Mouse (Mus musculus) urinary bladder, postnatal 14 days (tissue): ENCODE results near the gene Gapdh.
"Not testable (repeated sequence)": the region's sequence is repeated elsewhere in the genome, so short reads cannot be mapped to it uniquely, and the experiment has no call there.

Experiments
- DNase-seq: peaks from one replicate; pipeline ENCODE4 v3.0.0; 2021; ENCODE audit warnings: low spot score

Gapdh gene

DNA sequence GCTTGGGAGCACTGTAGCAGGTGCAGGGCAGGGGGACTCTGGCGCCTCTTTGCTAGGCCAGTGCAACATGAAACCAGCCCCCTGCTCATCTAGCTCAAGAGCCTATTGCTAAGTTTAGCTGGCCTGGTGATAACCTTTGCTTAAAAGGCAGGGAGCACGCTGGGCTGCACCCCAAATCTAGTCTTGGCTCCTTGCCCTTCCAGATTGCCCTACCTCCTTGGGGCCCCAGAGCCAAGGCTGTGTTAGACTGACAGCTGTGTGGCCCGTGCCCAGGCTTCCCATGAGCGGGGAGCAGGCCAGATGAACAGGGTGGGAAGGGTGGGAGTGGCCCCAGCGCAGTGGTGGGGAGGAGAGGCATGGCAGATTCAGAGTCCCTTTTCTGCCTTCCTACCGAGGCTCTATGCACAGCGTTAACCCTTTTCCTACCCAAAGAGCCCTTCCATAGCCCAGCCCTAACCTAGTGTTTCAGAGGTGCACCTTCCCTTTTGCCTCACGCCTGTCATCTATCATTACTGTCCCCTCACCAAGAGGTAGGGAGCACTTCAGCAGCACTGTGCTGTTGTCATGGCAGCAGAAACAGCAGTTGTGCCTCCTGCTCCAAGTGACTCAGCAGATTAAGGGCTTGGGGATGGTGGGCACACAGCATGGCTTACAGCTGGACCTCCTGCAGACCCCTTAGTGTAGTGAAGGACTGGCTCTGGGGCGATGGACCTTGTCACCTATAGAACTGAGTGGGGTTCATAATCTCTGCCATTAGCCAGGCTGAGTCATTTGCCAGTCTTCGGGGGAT is 789 bp upstream of the Gapdh start:
- DNase-seq: peak; percentile 23

DNA sequence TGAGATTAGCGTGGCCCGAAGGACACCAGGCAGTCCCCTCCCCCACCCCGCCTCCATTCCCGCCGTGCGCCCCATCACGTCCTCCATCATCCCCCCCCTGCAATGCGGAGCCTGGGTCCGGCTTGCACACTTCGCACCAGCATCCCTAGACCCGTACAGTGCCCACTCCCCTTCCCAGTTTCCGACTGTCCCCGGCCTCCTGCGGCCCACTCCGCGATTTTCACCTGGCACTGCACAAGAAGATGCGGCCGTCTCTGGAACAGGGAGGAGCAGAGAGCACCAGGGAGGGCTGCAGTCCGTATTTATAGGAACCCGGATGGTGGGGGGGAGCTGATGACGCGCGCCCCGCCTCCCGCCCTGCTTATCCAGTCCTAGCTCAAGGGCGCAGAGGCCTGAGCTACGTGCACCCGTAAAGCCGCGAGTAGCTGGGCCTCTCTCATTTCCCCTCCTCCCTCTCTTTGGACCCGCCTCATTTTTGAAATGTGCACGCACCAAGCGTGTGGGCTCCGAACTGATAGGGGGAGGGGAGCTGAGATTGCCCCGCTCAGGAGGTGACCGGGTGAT is 857 bp downstream of the Gapdh start:
- peak; percentile 98 for DNase-seq

DNA sequence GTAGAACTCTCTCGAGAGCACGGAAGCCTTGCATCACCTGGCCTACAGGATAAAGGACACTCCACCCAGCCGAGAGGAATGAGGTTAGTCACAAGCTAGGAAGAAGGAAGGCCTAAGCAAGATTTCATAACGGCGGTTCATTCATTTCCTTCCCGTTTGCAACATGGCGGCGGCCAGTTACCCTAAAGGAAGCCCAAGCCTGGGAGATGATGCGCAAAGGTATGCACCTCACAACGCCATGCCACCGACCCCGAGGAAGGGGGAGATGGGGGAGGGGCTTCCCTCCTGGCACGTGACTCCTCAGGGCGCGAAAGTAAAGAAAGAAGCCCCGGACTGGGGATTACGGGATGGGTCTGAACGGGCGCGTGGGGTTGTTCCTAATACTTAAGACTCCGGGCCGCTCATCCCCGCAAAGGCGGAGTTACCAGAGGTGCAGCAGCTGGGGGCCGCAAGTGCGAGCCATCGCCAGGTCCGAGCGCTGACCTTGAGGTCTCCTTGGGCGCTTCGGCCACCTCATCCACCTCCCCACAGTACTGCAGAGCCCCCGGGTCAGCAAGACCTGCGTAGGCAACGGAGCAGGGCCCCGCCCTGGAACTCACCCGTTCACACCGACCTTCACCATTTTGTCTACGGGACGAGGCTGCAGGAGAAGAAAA is 1.5 kb downstream of the Gapdh start:
- DNase-seq: peak; percentile 45

DNA sequence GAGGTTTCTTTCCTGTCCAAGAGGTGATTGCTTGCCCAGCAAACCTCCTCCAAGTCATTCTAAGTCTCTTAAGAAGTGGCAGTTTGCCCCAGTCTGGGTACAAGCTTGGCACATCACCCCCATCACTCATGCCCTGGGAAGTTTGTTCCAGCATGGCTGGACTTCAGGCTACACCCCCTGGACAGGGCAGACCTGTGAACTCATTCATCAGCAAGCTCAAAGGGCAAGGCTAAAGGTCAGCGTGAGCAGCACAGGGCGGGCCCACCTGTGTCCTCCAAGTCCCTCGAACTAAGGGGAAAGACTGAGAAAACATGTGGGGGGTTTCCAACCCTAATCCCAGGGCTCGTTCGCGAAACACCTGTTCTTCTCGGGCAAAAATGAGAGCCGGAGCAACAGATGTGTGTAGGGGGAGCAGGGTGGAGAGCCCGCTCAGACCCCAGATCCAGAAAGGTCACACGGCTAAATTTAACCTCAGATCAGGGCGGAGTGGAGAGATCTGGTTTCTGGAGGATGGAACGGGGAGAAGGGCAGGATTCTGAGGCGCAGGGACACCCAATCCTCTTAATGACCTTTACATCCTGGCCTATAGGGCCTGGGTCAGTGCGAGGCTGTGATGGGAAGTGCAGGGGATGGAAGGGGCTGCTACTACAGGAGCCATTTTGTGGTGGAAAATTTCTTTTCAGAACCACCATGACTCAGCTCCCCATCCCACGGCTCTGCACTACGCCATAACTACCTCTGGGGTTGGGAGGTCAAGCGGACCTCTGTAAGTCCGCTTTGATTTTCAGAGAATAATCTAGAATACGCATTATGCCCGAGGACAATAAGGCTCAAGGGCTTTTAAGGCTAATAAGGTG is 2.2 kb downstream of the Gapdh start:
- DNase-seq: no peak

DNA sequence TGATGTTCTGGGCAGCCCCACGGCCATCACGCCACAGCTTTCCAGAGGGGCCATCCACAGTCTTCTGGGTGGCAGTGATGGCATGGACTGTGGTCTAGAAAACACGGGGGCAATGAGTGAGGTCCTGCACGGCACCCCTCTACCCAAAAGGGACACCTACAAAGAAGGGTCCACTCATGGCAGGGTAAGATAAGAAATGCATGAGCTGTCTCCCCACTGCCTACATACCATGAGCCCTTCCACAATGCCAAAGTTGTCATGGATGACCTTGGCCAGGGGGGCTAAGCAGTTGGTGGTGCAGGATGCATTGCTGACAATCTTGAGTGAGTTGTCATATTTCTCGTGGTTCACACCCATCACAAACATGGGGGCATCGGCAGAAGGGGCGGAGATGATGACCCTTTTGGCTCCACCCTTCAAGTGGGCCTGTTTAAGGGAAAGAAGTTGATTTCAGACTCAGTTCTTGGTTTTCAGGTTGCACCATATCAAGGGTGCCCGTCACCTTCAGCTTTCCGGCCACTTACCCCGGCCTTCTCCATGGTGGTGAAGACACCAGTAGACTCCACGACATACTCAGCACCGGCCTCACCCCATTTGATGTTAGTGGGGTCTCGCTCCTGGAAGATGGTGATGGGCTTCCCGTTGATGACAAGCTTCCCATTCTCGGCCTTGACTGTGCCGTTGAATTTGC is 3.5 kb downstream of the Gapdh start:
- not testable (repeated sequence) for DNase-seq

DNA sequence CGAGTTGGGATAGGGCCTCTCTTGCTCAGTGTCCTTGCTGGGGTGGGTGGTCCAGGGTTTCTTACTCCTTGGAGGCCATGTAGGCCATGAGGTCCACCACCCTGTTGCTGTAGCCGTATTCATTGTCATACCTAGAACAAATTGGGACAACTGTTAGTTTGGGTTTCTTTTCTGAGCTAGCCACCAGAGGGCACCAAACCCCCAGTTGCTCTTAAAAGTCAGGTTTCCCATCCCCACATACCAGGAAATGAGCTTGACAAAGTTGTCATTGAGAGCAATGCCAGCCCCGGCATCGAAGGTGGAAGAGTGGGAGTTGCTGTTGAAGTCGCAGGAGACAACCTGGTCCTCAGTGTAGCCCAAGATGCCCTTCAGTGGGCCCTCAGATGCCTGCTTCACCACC is 4.3 kb downstream of the Gapdh start:
- DNase-seq: peak; percentile 71

DNA sequence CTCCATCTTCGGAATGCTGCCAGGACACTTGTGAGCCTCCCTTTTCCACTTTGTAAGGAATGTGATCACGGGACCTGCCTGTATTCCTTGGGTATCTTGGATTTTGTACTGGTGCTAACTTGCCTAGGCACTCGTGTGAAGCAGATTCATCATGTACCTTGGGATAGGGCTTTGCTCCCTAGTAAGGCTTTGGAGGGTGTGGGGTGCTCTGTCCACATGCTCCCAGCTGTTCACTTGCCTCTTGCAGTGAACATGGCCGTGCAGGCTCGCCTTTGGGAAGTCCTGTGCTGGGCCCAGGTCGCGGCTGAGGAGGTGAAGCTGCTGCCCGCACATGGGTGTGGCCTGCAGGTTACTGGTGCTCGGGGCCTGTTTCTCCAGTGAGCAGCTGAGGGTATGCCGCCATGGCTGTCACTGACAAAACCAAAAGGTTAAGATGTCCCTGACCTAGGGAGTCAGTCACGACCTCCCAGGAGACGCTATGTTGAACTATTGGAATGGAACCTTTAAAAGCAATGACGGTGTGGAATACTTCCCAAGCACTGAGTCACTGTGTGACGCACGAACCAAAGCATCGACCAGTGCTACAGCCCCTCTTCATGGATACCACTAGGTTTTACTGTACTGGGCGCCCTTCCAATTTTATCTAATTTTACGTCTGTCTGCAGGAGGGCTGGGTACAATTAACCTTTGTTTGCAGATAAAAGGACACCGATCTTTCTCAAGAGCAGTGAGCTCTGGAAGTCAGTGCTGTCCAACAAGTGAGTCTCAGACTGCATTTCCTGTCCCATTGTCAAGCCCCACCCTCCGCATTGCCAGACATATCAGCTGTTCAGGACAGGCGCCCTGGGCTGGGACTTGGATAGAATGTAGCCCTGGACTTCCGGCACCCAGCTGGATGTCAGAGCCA is 5.2 kb downstream of the Gapdh start:
- peak; percentile 65 for DNase-seq

DNA sequence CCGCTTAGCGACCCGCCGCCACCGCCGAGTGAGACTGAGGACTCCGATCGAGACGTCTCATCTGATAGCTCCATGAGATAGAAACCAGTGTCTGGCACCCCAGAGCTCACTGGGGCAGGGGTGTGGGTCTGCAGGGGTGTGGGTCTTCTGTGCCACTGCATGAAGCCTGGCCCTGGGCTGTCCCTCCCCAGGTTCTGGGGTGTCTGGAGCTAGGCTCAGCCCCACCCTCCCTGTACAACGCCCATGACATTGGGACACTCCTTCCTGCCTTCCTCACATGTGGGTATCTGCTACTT is 5.8 kb downstream of the Gapdh start:
- no peak for DNase-seq

DNA sequence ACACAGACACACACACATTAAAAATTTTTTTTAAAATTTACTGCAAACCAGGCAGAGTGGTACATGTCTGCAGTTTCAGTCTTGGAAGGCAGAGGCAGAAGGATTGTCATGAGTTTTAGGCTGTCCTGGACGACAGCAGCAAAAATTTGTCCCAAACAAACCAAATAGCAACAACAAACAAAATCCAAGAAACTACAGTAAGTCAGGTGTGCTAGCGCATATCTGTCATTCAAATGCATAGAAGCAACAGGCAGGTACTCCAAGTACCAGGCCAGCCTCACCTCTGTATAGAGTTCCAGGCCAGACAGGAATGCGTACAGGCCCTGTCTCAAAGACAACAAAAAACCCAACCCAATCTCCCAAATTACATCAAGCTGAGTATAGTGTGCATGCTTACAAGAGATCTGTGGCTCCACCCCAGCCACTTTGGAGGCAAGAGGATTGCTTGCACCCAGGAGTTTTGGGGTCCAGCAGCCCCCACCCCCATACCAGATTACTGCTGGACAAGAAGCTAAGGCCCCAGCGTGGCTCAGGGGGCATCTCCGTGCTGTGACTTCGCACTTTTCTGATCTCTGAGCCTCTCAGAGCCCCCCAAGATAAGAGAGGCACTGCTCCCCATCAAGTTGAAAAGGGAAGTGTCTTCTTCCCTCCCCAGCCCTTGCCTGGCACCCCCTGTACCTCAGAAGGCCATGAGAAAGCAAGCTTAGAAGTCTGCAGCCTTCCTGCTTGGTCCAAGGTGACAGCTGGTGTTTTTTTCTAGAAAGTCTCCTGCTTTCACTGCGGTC is 6.3 kb downstream of the Gapdh start:
- DNase-seq: no peak

DNA sequence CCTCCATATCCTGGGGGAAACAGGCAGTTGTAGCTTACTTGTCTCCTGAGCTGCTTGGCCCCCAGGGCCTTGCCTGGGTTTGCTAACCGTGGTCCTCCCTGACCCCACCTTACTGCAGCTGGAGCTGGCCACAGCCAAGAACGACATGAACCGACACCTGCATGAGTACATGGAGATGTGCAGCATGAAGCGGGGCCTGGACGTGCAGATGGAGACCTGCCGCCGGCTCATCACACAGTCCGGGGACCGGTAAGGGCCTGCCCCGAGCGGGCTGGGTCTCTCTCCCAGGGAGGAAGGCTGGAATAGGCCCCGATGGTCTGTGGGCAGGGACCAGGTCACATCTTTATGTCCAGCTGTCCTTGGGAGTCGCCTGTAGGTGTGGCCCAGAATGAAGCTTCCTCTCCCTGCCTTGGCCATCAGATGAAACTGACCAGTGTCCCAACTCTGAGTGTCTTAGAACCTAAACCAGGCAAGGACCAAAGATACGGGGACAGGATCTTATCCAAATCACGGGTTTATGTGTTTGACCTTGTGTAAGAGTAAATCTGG is 7.2 kb downstream of the Gapdh start:
- DNase-seq: no peak

DNA sequence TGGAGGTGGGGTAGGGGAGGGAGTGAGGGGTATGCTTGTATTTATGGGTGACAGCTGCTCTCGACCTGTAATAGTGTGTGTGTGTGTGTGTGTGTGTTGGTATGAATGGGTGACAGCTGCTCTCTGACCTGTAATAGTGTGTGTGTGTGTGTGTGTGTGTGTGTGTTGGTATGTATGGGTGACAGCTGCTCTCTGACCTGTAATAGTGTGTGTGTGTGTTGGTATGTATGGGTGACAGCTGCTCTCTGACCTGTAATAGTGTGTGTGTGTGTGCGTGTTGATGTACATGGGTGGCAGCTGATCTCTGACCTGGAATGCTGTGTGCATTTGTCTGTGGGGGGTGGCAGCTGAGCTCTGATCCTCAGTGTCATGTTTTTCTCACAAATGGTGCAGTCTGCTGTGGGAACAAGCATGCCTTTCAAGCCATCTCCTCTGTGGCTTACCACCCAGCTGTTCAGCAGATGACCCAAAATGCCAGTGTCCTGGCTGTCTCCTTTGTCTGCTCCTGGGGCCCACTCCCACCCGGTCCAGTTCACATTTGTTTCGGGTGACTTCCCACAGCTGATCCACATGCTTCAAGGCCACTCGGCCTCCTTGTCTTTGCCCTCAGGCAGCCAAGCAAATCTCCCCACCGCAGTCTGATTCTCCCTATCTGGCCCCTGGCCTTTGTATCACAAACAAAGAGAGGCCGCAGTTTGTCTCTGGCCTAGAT is 9.2 kb downstream of the Gapdh start:
- DNase-seq: no peak

DNA sequence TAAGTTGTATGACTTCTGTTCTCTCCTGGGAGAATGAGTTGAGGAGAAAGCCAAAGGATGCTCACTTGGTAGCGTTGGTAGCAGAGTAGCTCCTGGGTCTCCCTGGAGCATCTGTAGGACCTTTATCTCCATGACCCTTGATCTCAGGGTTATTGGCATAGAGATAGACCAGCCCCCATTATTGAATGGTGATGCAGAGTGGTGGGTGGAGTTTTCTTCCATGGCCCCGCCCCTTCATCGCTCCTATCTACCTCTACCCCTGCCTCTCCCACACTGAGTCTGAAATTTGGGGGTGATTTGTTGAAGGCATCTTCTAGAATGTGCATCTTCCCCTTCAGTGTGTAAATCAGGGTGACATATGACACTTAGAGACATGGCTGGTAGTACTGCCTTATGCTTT is 9.8 kb downstream of the Gapdh start:
- no peak for DNase-seq

DNA sequence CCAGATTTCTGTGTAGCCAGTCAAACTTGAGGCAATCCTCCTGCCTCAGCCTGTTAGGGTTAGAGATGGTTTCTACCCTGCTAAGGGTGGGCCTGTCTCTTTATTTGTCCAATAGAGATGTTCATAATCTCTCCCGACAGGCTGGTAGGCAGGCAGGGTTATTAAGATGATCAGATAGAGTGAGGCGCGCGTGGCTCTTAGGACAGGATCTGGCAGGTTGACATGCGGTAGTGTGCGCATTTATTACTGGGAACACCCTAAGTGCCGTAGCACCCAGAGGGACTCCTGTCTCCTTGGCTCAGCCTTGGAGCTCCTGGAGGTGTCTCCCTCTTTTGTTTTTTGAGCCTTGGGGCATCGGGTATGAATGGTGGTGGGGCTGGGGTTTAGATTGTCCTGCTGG is 11.0 kb downstream of the Gapdh start:
- DNase-seq: no peak

DNA sequence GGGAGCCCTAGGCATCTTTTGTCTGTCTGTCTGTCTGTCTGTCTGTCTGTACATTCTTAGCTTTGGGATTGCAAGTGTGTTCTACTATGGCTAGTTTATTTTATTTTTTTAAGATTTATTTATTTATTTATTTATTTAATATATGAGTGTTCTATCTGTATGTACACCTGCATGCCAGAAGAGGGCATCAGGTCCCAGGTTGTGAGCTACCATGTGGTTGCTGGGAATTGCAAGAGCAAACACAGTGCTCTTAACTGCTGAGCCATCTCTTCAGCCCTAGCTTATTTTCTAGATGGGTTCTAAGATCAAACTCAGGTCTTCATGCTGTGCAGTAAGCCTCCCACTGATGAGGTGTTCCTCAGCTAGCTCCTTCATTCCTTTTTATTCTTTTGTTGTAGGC is 11.7 kb downstream of the Gapdh start:
- DNase-seq: peak; percentile 17

DNA sequence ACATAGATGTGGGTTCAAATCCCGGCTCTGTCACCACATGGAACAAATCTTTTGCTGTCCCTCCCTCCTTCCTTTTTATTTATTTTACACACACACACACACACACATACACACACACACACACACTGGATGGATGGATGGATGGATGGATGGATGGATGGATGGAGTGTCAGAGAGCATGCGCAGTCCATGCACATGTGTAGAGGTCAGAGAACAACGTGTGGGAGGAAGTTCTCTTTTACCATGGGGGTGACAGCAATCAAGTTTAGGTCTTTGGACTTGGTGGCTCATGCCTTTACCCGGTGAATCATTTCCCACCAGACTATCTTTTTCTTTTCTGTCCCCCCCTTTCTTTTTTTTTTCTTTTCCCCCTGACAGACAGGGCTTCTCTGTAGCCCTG is 12.6 kb downstream of the Gapdh start:
- DNase-seq: no peak

DNA sequence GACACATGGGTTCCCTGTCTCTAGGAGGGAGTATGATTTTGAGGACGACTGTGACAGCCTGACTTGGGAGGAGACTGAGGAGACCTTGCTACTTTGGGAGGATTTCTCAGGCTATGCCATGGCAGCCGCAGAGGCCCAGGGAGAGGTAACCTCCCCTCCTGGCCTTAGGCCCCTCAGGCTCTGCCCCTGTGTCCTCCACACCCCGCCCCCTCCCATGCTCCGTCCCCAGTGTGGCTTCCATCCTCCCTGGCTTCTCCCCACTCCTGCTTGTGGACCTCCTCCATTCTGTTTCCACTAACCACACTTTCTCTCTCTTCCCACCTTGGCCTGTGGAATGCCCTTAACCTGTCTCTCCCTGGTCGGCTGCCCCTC is 13.3 kb downstream of the Gapdh start:
- DNase-seq: no peak

DNA sequence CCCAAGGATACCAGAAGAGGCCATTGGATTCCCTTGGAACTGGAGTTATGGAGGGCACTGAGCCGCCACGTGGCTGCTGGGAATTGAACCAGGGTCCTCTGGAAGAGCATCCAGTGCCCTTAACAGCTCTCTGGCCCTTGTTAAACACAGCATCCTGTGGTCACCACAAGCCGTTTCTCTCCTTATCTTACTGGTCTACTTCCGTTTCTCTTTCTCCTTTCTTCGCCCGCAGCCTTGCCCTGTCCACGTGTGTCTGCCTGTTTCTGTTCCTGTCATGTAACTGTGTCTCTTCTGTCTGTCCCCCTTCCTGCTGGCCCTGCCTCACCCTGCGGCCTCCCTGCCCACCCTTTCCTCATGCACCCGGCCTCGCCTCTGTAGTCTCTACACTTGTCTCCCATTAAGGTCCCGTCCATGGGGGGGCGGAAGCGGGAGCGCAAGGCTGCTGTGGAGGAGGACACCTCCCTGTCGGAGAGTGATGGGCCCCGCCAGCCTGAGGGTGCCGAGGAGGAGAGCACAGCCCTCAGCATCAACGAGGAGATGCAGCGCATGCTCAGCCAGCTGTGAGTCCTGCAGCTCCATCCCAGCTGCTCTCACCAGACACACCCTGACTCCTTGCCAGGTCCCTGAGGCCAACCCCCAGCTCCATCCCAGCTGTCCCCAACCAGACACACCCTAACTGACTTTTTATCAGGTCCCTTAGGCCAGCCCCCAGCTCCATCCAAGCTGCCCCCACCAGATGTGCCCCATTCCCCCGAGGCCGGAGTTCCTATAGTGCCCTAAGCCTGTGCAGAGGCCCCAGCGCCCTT is 13.9 kb downstream of the Gapdh start:
- DNase-seq: peak; percentile 62

DNA sequence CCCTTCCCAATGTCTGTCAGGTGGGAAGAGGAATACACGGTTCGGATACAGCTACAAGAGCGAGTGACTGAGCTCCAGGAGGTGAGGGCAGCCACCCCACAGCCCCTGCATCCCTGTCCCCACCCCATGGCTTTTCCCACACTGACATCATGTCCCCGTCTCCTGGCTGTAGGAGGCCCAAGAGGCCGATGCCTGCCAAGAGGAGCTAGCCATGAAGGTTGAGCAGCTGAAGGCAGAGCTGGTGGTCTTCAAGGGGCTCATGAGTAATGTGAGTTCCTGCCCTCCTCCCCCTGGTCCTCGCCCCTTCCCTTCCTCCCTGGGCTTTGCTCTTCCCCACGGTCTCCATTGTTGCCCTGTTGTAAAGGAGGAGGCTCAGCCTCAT is 16.7 kb downstream of the Gapdh start:
- no peak for DNase-seq
